Mouse (Mus musculus): ENCODE data around the gene Tmem203. TPM values are rescaled to one million over a fixed set of nuclear protein-coding genes. Genes with fewer than 3 reads are reported as not detected.

Gene Tmem203
- polyA plus RNA-seq, 1 experiment from 2014 or later = 20.6 TPM

DNA sequence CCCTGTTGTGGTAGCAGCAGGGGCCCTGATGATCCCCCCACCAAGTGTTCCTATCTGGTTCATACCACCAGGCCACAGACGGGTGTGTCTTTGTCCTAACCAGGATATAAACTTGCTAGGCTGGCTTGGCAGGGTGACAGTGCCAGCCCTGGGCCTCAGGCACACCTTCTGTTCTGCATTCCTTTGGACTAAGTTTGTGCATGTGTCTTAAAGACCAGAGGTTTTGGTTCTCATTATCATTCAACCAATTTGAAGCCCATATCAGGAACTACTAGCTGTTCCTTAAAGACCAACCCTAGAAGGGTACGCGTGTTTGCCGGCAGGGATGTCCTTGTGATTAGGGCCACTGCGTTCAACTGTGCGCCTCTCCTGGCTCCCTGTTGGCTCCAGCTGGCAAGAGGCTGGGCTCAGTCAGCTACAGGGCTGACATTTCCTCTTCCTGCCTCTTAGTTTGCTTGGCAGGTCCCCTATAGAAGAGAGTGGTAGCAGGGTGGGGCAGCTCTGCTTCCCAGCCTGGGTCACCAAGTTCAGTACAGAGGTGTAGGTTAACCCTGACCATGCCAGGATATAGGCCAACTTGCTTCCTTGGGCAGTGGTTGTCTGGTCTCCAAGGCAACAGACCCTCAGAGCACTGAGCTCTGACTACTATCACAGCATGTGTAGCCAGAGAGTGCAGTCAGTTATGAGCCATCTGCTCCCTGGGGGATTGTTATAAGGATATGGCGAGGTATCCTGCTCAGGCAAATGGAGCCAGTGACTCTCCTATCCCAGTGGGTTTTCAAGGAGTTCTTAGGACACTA, 31.8 kb downstream of the Tmem203 start:
- H3K27ac ChIP-seq (replicated peaks) = no peak overlapping the region
- 57% methylated on average over 7 of the region's 7 CpGs for WGBS
- H3K9ac ChIP-seq (replicated peaks) = no peak overlapping the region
- H3K9me3 ChIP-seq = no peaks in the 10 kb centered on the region
- peaks cover 44% of the 10 kb centered on the region for H3K36me3 ChIP-seq
- peaks cover 12% of the 10 kb centered on the region for H3K4me1 ChIP-seq
- no peak overlapping the region for H3K4me2 ChIP-seq (replicated peaks)
- ATAC-seq (ENCODE audit: low FRiP score, low read depth) = no peak
- H3K4me3 ChIP-seq = no peak overlapping the region
- peaks cover 43% of the 10 kb centered on the region for H3K27me3 ChIP-seq

DNA sequence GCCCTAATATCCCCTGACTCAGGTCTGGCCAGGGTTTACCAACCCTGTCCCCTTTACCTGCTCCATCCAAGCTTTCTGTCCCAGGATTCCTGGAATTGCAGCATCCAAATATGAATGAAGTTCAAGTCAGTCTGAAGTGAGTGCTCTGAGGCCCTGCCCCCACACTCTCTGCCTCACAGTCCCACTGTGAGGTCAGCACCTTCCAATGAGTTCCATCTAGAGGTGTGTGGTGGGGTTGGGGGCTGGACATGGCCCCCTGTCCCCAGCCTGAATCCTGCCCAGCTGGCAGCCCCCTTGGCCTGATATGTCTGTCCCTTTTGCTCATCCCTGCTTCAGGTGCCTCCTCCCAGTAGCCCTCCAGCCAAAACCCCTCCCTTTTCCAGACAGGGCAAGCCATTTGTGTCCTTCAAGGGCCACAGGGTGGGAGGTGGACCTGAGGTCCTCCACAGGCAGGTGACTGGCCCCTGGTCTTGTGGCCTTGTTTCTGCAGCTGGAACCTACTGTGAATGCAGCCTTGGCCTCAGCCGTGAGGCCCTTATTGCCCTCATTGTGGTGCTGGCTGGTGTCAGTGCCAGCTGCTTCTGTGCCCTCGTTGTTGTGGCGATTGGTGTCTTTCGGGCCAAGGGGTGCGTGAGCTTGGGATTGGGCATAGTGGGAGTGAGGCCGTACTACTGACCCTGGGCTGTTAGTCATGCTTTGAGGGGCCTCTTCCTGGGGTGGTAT, 32.8 kb downstream of the Tmem203 start, which contains the start of gene Tmem210:
Gene Tmem210, plus strand, starts transcription at position 219 of the 723 bp plus-strand sequence.
- no peak within 1 kb of the TSS for H3K4me3 ChIP-seq
- H3K4me2 ChIP-seq (replicated peaks) = no peak within 1 kb of the TSS
- WGBS = 84% methylated on average over 6 of the region's 6 CpGs

DNA sequence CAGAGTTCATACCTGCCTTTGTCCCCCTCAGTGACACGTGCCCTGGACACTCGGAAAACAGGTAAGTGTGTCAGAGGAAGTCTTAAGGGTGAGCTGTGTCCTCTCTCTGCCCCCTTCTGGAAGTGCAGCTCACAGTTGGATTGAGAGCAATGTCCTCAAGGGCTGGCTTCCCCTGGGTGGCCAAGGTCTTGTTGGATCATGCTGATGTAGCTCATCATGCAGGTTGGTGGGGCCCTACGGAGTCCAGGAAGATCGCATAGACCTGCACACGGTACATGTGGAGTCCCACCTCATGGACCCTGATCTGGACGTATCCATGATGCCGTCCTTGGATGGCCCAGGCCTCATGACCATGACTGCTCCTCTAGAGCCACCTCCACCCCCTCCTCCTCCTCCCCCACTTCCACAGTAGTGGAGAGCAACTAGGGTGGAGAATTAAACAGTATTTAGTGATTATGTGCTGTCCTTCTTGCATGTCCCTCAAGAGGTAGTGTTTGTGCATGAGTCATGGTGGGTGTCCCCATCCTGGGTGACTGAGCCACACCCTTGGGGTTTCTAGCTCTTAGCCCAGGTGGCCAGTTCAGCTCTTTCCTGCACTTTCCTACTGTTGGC, 33.6 kb downstream of the Tmem203 start:
- H3K9me3 ChIP-seq = no peaks in the 10 kb centered on the region
- peaks cover 17% of the 10 kb centered on the region for H3K4me1 ChIP-seq
- WGBS = 74% methylated on average over 7 of the region's 7 CpGs
- no peak overlapping the region for H3K4me2 ChIP-seq (replicated peaks)
- H3K27ac ChIP-seq (replicated peaks) = no peak overlapping the region
- H3K36me3 ChIP-seq = peaks cover 27% of the 10 kb centered on the region
- H3K4me3 ChIP-seq = no peak overlapping the region
- H3K9ac ChIP-seq (replicated peaks) = no peak overlapping the region
- peaks cover 61% of the 10 kb centered on the region for H3K27me3 ChIP-seq
- no peak for ATAC-seq (ENCODE audit: low FRiP score, low read depth)

More for the DNA sequence above, 32.8 kb downstream of the Tmem203 start, which contains the start of gene Tmem210:
- H3K27me3 ChIP-seq = peaks cover 54% of the 10 kb centered on the region
- H3K9ac ChIP-seq (replicated peaks) = no peak within 1 kb of the TSS
- H3K36me3 ChIP-seq = peaks cover 34% of the 10 kb centered on the region
- H3K27ac ChIP-seq (replicated peaks) = no peak within 1 kb of the TSS
- H3K4me1 ChIP-seq = peaks cover 17% of the 10 kb centered on the region
- H3K9me3 ChIP-seq = no peaks in the 10 kb centered on the region
- no peak for ATAC-seq (ENCODE audit: low FRiP score, low read depth)

GRCm38 (mm10) chr2:25289651-25290050, 34.4 kb downstream of the Tmem203 start, which contains the start of gene Lrrc26:
TSS of gene Lrrc26 (plus strand) at chr2:25289915.
- peak within 1 kb of the TSS; percentile 15 for H3K4me2 ChIP-seq (replicated peaks)
- WGBS = 10% methylated on average over 11 of the region's 11 CpGs

GRCm38 (mm10) chr2:25290101-25290815, 35.0 kb downstream of the Tmem203 start:
- peaks cover 75% of the 10 kb centered on the region for H3K27me3 ChIP-seq
- H3K9ac ChIP-seq (replicated peaks) = no peak overlapping the region
- H3K4me1 ChIP-seq = peaks cover 17% of the 10 kb centered on the region
- H3K4me2 ChIP-seq (replicated peaks) = peak overlapping the region; percentile 15; the same call in 1 of the 2 replicates
- no peak overlapping the region for H3K27ac ChIP-seq (replicated peaks)
- 3% methylated on average over 54 of the region's 54 CpGs for WGBS
- ATAC-seq (ENCODE audit: low FRiP score, low read depth) = no peak
- H3K36me3 ChIP-seq = peaks cover 13% of the 10 kb centered on the region
- H3K9me3 ChIP-seq = no peaks in the 10 kb centered on the region
- 0 out of 2 replicates have a peak overlapping the region, but pooled peaks have one; percentile 9 for H3K4me3 ChIP-seq

More at GRCm38 (mm10) chr2:25289651-25290050, 34.4 kb downstream of the Tmem203 start, which contains the start of gene Lrrc26:
- ATAC-seq (ENCODE audit: low FRiP score, low read depth) = no peak
- Histone ChIP-seq H3K36me3 (peaks cover 19% of the 10 kb centered on the region), H3K9me3 (no peaks in the 10 kb centered on the region), H3K4me3 (peak within 1 kb of the TSS; percentile 9; the same call in 1 of the 2 replicates), H3K9ac (replicated peaks) (no peak within 1 kb of the TSS), H3K4me1 (peaks cover 17% of the 10 kb centered on the region), H3K27ac (replicated peaks) (no peak within 1 kb of the TSS), H3K27me3 (peaks cover 69% of the 10 kb centered on the region)

- Histone ChIP-seq H3K9me3 (no peaks in the 10 kb centered on the region), H3K36me3 (peaks cover 8% of the 10 kb centered on the region), H3K4me1 (peaks cover 17% of the 10 kb centered on the region), H3K9ac (replicated peaks) (no peak overlapping the region), H3K4me3 (no peak overlapping the region; the same call in 1 of the 2 replicates), H3K27ac (replicated peaks) (no peak overlapping the region), H3K4me2 (replicated peaks) (peak overlapping the region; percentile 15), H3K27me3 (peaks cover 80% of the 10 kb centered on the region)
- ATAC-seq (ENCODE audit: low FRiP score, low read depth) = no peak
- WGBS = 1% methylated on average over 18 of the region's 18 CpGs
Measured at GRCm38 (mm10) chr2:25290816-25291130, 35.5 kb downstream of the Tmem203 start.

GRCm38 (mm10) chr2:25291184-25292053, 36.2 kb downstream of the Tmem203 start:
- ATAC-seq (ENCODE audit: low FRiP score, low read depth) = no peak; the same call in 1 of the 2 replicates
- H3K9ac ChIP-seq (replicated peaks) = 0 out of 2 replicates have a peak overlapping the region, but pooled peaks have one; percentile 39
- H3K27me3 ChIP-seq = peaks cover 87% of the 10 kb centered on the region
- peak overlapping the region; percentile 43 for H3K4me2 ChIP-seq (replicated peaks)
- peak overlapping the region; percentile 28 for H3K4me3 ChIP-seq
- no peak overlapping the region for H3K27ac ChIP-seq (replicated peaks)
- H3K36me3 ChIP-seq = 0 out of 2 replicates have a peak, but pooled peaks cover 1% of the 10 kb centered on the region
- H3K4me1 ChIP-seq = peaks cover 17% of the 10 kb centered on the region
- WGBS = 5% methylated on average over 32 of the region's 32 CpGs
- no peaks in the 10 kb centered on the region for H3K9me3 ChIP-seq

DNA sequence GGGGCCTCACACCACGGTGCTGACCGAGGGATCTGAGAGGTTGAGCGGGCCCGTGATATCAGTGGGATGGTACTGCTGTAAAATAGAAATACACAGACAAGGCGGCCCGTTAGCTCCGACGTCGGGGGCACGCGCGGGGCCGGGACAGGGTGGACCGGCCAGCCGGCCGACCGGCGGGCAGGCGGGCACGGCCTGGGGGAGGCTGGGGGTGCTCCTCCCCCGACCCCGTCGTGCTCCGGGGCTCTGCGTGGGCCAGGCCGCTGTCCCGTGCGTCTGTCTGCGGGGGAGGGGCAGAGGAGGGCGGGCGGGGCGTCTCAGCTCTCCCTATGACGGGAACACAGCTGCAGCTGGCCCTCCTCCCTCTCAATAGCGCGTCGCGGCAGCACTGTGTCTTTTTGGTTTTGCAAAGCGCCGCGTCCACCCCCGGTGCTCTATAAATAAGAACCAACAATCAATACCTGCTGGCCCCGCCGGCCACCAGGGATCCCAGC, 36.9 kb downstream of the Tmem203 start:
- Histone ChIP-seq H3K27me3 (peaks cover 94% of the 10 kb centered on the region), H3K4me1 (peaks cover 17% of the 10 kb centered on the region), H3K36me3 (no peaks in the 10 kb centered on the region), H3K9ac (replicated peaks) (peak overlapping the region; percentile 39; the same call in 1 of the 2 replicates), H3K4me3 (peak overlapping the region; percentile 28), H3K27ac (replicated peaks) (no peak overlapping the region), H3K9me3 (no peaks in the 10 kb centered on the region), H3K4me2 (replicated peaks) (peak overlapping the region; percentile 43)
- ATAC-seq (ENCODE audit: low FRiP score, low read depth) = no peak; the same call in 1 of the 2 replicates
- whole genome bisulfite sequencing = 6% methylated on average over 39 of the region's 43 CpGs

DNA sequence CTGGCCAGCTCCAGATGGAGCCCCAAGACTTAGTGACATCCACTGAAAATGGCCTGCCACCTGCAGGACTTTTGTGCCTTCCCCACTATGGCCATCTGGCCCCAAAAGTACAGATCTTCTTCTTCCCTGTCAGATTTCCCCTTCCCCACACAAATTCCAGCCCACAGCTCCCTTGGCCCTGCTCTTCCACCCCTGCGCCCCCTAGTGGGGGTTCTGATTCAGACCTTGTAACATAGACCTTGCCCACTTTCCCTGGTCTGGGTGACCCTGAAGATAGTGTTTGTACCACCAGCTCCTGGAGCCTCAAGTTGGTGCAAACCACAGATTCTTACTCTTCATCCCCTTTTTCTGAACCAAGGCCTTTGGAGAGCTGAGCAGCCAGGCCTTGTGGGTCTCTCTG, 37.6 kb downstream of the Tmem203 start:
- no peak overlapping the region; the same call in 1 of the 2 replicates for H3K9ac ChIP-seq (replicated peaks)
- 0% methylated on average over 1 of the region's 1 CpGs for WGBS
- H3K4me2 ChIP-seq (replicated peaks) = peak overlapping the region; percentile 43; the same call in 1 of the 2 replicates
- H3K4me1 ChIP-seq = peaks cover 17% of the 10 kb centered on the region
- peaks cover 98% of the 10 kb centered on the region for H3K27me3 ChIP-seq
- no peaks in the 10 kb centered on the region for H3K36me3 ChIP-seq
- ATAC-seq (ENCODE audit: low FRiP score, low read depth) = no peak
- H3K27ac ChIP-seq (replicated peaks) = no peak overlapping the region
- no peaks in the 10 kb centered on the region for H3K9me3 ChIP-seq
- H3K4me3 ChIP-seq = no peak overlapping the region

- H3K27me3 ChIP-seq = peaks cover 97% of the 10 kb centered on the region
- ATAC-seq (ENCODE audit: low FRiP score, low read depth) = no peak
- WGBS = 75% methylated on average over 9 of the region's 9 CpGs
Measured at GRCm38 (mm10) chr2:25293706-25294105, 38.5 kb downstream of the Tmem203 start.

More at GRCm38 (mm10) chr2:25293706-25294105, 38.5 kb downstream of the Tmem203 start:
- no peak overlapping the region for H3K4me2 ChIP-seq (replicated peaks)
- peaks cover 17% of the 10 kb centered on the region for H3K4me1 ChIP-seq
- no peak overlapping the region for H3K9ac ChIP-seq (replicated peaks)
- H3K4me3 ChIP-seq = no peak overlapping the region
- H3K9me3 ChIP-seq = no peaks in the 10 kb centered on the region
- H3K36me3 ChIP-seq = no peaks in the 10 kb centered on the region
- H3K27ac ChIP-seq (replicated peaks) = no peak overlapping the region

All from midbrain, embryonic 12.5 days (tissue).